Mouse (Mus musculus): Measurements from ENCODE around the gene Glra2. TPM values are rescaled to one million over a fixed set of nuclear protein-coding genes. Genes with fewer than 3 reads are reported as not detected.
"Not testable (repeated sequence)": the region's sequence is repeated elsewhere in the genome, so short reads cannot be mapped to it uniquely, and the experiment has no call there.

Glra2 gene
- total RNA-seq (2021) (not detected), polyA plus RNA-seq (2012; rRNA removed) (not detected in 2 replicates)
- long read RNA-seq = 0 reads

DNA sequence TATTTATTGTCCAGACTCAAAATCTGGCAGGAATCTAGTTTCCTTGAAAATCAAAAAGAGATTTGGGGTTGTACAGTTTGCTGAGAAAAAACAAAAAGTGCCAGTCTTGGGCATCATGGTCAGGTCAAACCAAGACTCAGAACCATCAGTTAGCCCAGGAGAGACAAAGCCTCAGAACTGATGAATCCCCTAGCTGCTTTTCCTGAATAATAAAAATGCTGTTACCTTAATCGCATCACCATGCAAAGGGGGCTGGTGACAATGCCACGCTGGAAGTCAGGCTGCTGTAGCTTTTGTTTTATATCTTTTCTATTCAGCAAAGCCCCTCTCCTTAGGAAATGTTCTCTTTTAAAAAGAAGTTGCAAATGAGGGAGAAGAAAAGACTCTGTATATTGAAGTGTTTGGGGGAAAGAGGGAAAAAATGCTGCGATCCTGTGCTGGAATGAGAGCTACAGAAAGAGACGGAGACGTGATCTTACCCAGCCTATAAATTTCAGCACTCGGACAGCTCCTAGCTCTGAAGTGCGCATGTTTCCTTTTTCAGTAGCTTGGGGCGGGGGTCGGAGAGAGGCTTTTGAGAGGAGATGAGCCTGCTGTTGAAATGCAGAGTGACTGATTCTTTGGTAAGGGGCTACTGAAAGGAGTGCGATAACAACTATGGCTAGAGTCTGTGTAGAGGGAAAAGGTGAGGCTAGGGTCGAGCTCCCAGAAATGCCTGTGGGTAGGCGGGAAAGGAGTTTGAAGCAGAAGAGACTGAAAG is at the start of gene Glra2:
Gene Glra2, minus strand, starts transcription at position 455 of the 760 bp plus-strand sequence.
- Histone ChIP-seq H3K4me3 (no peak within 1 kb of the TSS), H3K27ac (no peak within 1 kb of the TSS), H3K9ac (ENCODE audit: low read depth, low read length) (no peak within 1 kb of the TSS), H3K27me3 (ENCODE audit: control insufficient read depth, insufficient read depth, low read length) (no peaks in the 10 kb centered on the region), H3K4me1 (ENCODE audit: control insufficient read depth, insufficient read depth, low read length) (no peaks in the 10 kb centered on the region), H3K36me3 (ENCODE audit: control insufficient read depth, insufficient read depth, low read length) (no peaks in the 10 kb centered on the region), H3K79me2 (replicated peaks; ENCODE audit: control insufficient read depth, insufficient read depth, low read length) (no peaks in the 10 kb centered on the region)
- TF ChIP-seq CTCF (IDR thresholded peaks at IDR 0.05) (no peak), EP300 (IDR thresholded peaks at IDR 0.05; ENCODE audit: insufficient read depth, low read depth, low read length) (no peak), POLR2A (IDR thresholded peaks at IDR 0.05; ENCODE audit: insufficient read depth, low read depth, low read length) (no peak)
- intact Hi-C loops (cut with DNase I) = no loop called here
- 15% methylated on average over 12 of the region's 12 CpGs for WGBS
- DNase-seq = no peak

DNA sequence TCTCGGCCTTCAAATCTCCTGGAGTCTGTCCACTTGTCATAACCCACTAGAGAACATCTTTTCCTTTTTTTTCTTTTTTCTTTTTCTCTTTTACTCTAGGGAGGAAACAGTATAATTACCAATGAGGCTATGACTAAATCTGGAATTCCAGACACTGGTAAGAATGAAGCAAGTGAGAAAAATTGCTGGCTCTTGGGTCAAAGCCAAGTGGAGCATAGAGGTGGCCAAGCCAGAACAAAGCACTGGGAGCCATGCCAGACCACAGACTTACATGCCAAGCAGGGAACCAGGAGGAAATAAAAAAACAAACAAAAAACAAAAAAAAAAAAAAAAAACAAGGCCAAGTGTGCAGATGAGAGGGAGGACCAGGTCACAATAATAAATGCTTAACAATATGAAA is 35.6 kb upstream of the Glra2 start:
- TF ChIP-seq POLR2A (IDR thresholded peaks at IDR 0.05; ENCODE audit: insufficient read depth, low read depth, low read length) (no peak), EP300 (IDR thresholded peaks at IDR 0.05; ENCODE audit: insufficient read depth, low read depth, low read length) (no peak), CTCF (IDR thresholded peaks at IDR 0.05) (no peak)
- H3K4me3 ChIP-seq = no peak overlapping the region
- intact Hi-C loops (cut with DNase I) = no loop called here
- WGBS = 50% methylated on average over 1 of the region's 1 CpGs
- H3K27me3 ChIP-seq (ENCODE audit: control insufficient read depth, insufficient read depth, low read length) = no peaks in the 10 kb centered on the region
- H3K4me1 ChIP-seq (ENCODE audit: control insufficient read depth, insufficient read depth, low read length) = no peaks in the 10 kb centered on the region
- peak; percentile 9 to 34 for DNase-seq
- H3K27ac ChIP-seq = no peak overlapping the region
- no peaks in the 10 kb centered on the region for H3K36me3 ChIP-seq (ENCODE audit: control insufficient read depth, insufficient read depth, low read length)
- no peaks in the 10 kb centered on the region for H3K79me2 ChIP-seq (replicated peaks; ENCODE audit: control insufficient read depth, insufficient read depth, low read length)
- no peak overlapping the region for H3K9ac ChIP-seq (ENCODE audit: low read depth, low read length)

DNA sequence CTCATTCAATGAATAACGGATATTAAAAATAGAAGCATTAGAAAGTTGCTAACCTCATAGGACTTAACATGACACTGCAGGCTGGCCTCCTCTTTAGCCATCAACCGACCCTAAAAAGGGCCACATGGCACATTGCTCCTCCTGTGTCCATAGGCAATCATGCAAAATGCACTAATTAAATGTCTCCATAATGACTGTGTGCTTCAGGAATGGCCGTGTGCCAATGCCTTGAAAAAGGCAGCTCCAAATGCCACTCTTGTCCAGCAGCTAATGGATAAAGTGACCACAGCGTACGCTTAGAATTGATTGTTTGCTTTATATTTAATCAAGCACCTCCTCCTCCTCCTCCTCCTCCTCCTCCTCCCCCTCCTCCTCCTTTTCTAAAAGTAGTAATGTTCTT is 17.4 kb upstream of the Glra2 start:
- no peak for DNase-seq
- H3K79me2 ChIP-seq (replicated peaks; ENCODE audit: control insufficient read depth, insufficient read depth, low read length) = no peaks in the 10 kb centered on the region
- H3K27me3 ChIP-seq (ENCODE audit: control insufficient read depth, insufficient read depth, low read length) = no peaks in the 10 kb centered on the region
- no peaks in the 10 kb centered on the region for H3K36me3 ChIP-seq (ENCODE audit: control insufficient read depth, insufficient read depth, low read length)
- no peak overlapping the region for H3K27ac ChIP-seq
- TF ChIP-seq POLR2A (IDR thresholded peaks at IDR 0.05; ENCODE audit: insufficient read depth, low read depth, low read length) (no peak), EP300 (IDR thresholded peaks at IDR 0.05; ENCODE audit: insufficient read depth, low read depth, low read length) (no peak), CTCF (IDR thresholded peaks at IDR 0.05) (no peak)
- H3K9ac ChIP-seq (ENCODE audit: low read depth, low read length) = no peak overlapping the region
- no peak overlapping the region for H3K4me3 ChIP-seq
- 82% methylated on average over 5 of the region's 5 CpGs for WGBS
- intact Hi-C loops (cut with DNase I) = no loop called here
- H3K4me1 ChIP-seq (ENCODE audit: control insufficient read depth, insufficient read depth, low read length) = no peaks in the 10 kb centered on the region

DNA sequence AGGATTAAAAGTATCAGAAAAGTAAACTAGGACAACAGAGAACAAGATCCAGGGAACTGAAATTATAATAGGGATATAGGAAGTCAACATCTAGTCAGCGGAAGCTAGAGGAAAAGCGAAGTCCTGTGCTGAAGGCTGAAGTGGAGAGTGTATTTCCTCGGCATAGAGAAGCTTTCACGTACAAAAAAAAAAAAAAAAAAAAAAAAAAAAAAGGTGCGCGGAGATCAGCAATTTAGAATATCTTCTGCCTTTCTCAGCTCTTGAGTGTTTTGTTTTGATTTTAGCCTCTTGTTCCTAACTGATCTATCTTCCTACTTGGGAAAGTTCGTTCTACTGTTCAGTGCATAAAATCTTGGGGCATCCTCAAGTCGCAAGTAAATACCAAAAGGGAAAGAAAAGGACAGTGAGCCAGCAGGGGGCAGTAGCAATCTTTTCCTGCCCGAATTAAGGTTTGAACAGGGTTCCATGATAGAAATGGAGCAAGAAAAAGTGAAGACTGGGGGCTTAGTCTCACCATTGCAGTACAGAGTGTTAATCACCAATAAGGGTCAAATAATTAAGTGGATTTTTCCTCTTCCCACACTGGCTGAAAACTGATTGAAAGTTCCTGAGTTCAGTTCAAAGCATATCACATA is 623 bp upstream of the Glra2 start:
- H3K4me3 ChIP-seq = no peak overlapping the region
- intact Hi-C loops (cut with DNase I) = no loop called here
- H3K9ac ChIP-seq (ENCODE audit: low read depth, low read length) = no peak overlapping the region
- H3K4me1 ChIP-seq (ENCODE audit: control insufficient read depth, insufficient read depth, low read length) = no peaks in the 10 kb centered on the region
- WGBS = 13% methylated on average over 9 of the region's 9 CpGs
- H3K27ac ChIP-seq = no peak overlapping the region
- H3K27me3 ChIP-seq (ENCODE audit: control insufficient read depth, insufficient read depth, low read length) = no peaks in the 10 kb centered on the region
- no peaks in the 10 kb centered on the region for H3K79me2 ChIP-seq (replicated peaks; ENCODE audit: control insufficient read depth, insufficient read depth, low read length)
- DNase-seq = no peak
- TF ChIP-seq POLR2A (IDR thresholded peaks at IDR 0.05; ENCODE audit: insufficient read depth, low read depth, low read length) = no peak
- TF ChIP-seq CTCF (IDR thresholded peaks at IDR 0.05) = 0 out of 2 replicates have a peak, but pooled peaks have one; percentile 12
- TF ChIP-seq EP300 (IDR thresholded peaks at IDR 0.05; ENCODE audit: insufficient read depth, low read depth, low read length) = no peak
- no peaks in the 10 kb centered on the region for H3K36me3 ChIP-seq (ENCODE audit: control insufficient read depth, insufficient read depth, low read length)

DNA sequence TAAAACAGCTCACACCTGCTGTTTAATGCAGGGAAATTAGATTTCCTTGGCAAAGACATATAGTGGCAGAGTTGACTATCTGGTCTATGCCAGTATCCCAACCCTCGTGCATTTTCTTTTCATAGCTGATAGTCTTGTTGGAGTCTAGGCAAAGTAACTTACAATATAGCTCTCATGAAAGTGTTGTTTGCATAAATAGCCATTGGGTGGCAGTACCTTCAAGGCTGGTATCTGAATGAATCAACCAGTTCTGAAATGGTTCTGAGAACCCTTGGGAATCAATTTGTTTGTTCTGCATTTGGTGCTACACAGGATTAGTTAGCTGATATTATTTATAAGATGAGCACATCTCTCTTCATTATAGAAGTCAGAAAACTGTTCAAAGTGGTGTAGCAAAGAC is 133.6 kb downstream of the Glra2 start:
- DNase-seq = no peak
- Histone ChIP-seq H3K27me3 (ENCODE audit: control insufficient read depth, insufficient read depth, low read length) (no peaks in the 10 kb centered on the region), H3K4me3 (no peak overlapping the region), H3K4me1 (ENCODE audit: control insufficient read depth, insufficient read depth, low read length) (no peaks in the 10 kb centered on the region), H3K36me3 (ENCODE audit: control insufficient read depth, insufficient read depth, low read length) (no peaks in the 10 kb centered on the region), H3K9ac (ENCODE audit: low read depth, low read length) (no peak overlapping the region), H3K79me2 (replicated peaks; ENCODE audit: control insufficient read depth, insufficient read depth, low read length) (no peaks in the 10 kb centered on the region), H3K27ac (no peak overlapping the region)
- 48% methylated on average over 1 of the region's 1 CpGs for WGBS
- peak; percentile 52 for TF ChIP-seq CTCF (IDR thresholded peaks at IDR 0.05)
- no peak for TF ChIP-seq POLR2A (IDR thresholded peaks at IDR 0.05; ENCODE audit: insufficient read depth, low read depth, low read length)
- no peak for TF ChIP-seq EP300 (IDR thresholded peaks at IDR 0.05; ENCODE audit: insufficient read depth, low read depth, low read length)
- intact Hi-C loops (cut with DNase I) = loop anchor here (5.0 kb wide), 1 partner anchor 969 kb away; no protein-coding TSS in a partner anchor

DNA sequence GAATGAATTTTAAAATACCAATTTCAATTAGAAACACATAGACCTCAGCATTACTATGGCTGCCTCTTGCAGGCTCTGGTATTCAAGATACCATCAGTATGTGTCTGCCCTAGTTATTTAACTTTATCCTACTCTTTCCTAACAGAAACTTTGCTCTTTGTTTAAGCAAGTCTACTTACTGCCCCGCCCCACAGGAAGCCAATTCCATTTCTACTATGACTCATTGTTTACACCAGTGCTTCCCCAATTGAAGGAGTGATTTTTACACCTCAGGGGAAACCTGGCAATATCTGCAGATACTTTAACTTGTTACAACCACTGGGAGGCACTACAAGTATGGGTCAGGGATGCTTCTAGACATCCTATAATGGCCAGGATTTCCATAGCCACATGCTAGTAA is 136.0 kb downstream of the Glra2 start:
- H3K4me3 ChIP-seq = no peak overlapping the region
- peak; percentile 13; the same call in 1 of the 2 replicates for TF ChIP-seq CTCF (IDR thresholded peaks at IDR 0.05)
- TF ChIP-seq EP300 (IDR thresholded peaks at IDR 0.05; ENCODE audit: insufficient read depth, low read depth, low read length) = no peak
- no peak for TF ChIP-seq POLR2A (IDR thresholded peaks at IDR 0.05; ENCODE audit: insufficient read depth, low read depth, low read length)
- no peak overlapping the region for H3K27ac ChIP-seq
- DNase-seq = no peak
- no peak overlapping the region for H3K9ac ChIP-seq (ENCODE audit: low read depth, low read length)
- no peaks in the 10 kb centered on the region for H3K36me3 ChIP-seq (ENCODE audit: control insufficient read depth, insufficient read depth, low read length)
- intact Hi-C loops (cut with DNase I) = loop anchor here (5.0 kb wide), 1 partner anchor 971 kb away; no protein-coding TSS in a partner anchor
- H3K4me1 ChIP-seq (ENCODE audit: control insufficient read depth, insufficient read depth, low read length) = no peaks in the 10 kb centered on the region
- H3K27me3 ChIP-seq (ENCODE audit: control insufficient read depth, insufficient read depth, low read length) = no peaks in the 10 kb centered on the region
- 23% methylated on average over 1 of the region's 1 CpGs for WGBS
- H3K79me2 ChIP-seq (replicated peaks; ENCODE audit: control insufficient read depth, insufficient read depth, low read length) = no peaks in the 10 kb centered on the region

DNA sequence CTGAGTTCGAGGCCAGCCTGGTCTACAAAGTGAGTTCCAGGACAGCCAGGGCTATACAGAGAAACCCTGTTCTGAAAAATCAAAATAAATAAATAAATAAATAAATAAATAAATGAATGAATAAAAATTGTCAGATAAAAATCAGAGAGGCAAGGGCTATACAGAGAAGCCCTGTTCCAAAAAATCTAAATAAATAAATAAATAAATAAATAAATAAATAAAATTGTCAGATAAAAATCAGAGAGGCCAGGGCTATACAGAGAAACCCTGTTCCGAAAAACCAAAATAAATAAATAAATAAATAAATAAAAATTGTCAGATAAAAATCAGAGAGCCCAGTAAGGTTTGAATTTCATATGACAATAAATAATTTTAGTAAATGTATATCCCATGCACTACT is 144.2 kb downstream of the Glra2 start:
- H3K36me3 ChIP-seq (ENCODE audit: control insufficient read depth, insufficient read depth, low read length); DNase-seq; H3K27ac ChIP-seq; H3K4me3 ChIP-seq; H3K79me2 ChIP-seq (replicated peaks; ENCODE audit: control insufficient read depth, insufficient read depth, low read length); intact Hi-C loops (cut with DNase I); H3K9ac ChIP-seq (ENCODE audit: low read depth, low read length); H3K27me3 ChIP-seq (ENCODE audit: control insufficient read depth, insufficient read depth, low read length); H3K4me1 ChIP-seq (ENCODE audit: control insufficient read depth, insufficient read depth, low read length): not testable (repeated sequence)
- 76% methylated on average over 2 of the region's 2 CpGs for WGBS

All from heart, adult 2 months (tissue).